Mouse (Mus musculus) CH12.LX (cell line): Measurements from ENCODE around the gene Cemip2. TPM values are rescaled to one million over a fixed set of nuclear protein-coding genes. Genes with fewer than 3 reads are reported as not detected.
A peak's percentile ranks its signal among the peaks of the same experiment; 100 is the strongest.

Experiments used
- DNase-seq: peaks from one replicate; pipeline ENCODE4 v3.0.0-alpha.2; 2013; ENCODE audit errors: extremely low read depth
- H3K27ac ChIP-seq: 2 replicates; pipeline ENCODE4 v1.5.1; 2012; ENCODE audit warnings: low read depth, mild to moderate bottlenecking, control low read depth, moderate library complexity; ENCODE audit not compliant: insufficient read depth
- H3K27me3 ChIP-seq: replicated peaks from 2 replicates; pipeline ENCODE3; 2012; ENCODE audit warnings: inconsistent platforms
- H3K36me3 ChIP-seq, 2 experiments: replicated peaks in 1 of 2; 2 replicates each; pipeline versions ENCODE3 to v1.6.1; 2012; ENCODE audit warnings: inconsistent platforms in 1 of 2, low read length in 1 of 2, mild to moderate bottlenecking in 1 of 2, mixed read lengths in 1 of 2, moderate library complexity in 1 of 2; ENCODE audit not compliant: control insufficient read depth in 1 of 2, insufficient read depth in 1 of 2
- H3K4me1 ChIP-seq, 2 experiments: 2 replicates each; pipeline ENCODE4 v1.6.1; 2012; ENCODE audit warnings: inconsistent platforms in 1 of 2, moderate library complexity in 1 of 2; ENCODE audit not compliant: insufficient read depth in 2 of 2, control insufficient read depth in 1 of 2
- H3K4me2 ChIP-seq: 2 replicates; pipeline ENCODE4 v1.6.1; 2012; ENCODE audit warnings: low read depth, mild to moderate bottlenecking, control low read depth; ENCODE audit not compliant: poor library complexity, insufficient read depth, severe bottlenecking
- H3K4me3 ChIP-seq, 3 experiments: fragments of 150-350 bp in 1 of 3; sonication (generic) in 1 of 3; replicated peaks in 1 of 3; 2 replicates each; pipeline versions ENCODE3 to v1.5.1; 2011 to 2012; ENCODE audit warnings: low read depth in 2 of 3, low read length in 2 of 3, mild to moderate bottlenecking in 2 of 3, moderate library complexity in 2 of 3, control low read depth in 1 of 3, improper control_type of control experiment in 1 of 3, inconsistent platforms in 1 of 3, mixed read lengths in 1 of 3; ENCODE audit not compliant: poor library complexity in 1 of 3
- H3K79me2 ChIP-seq: replicated peaks from 2 replicates; pipeline ENCODE4 v1.6.1; 2012; ENCODE audit warnings: mild to moderate bottlenecking, moderate library complexity; ENCODE audit not compliant: control insufficient read depth, poor library complexity, insufficient read depth, severe bottlenecking; ENCODE audit errors: extremely low read depth
- H3K9ac ChIP-seq: 2 replicates; pipeline ENCODE4 v1.6.1; 2012; ENCODE audit warnings: low read depth, mild to moderate bottlenecking, control low read depth, moderate library complexity; ENCODE audit not compliant: insufficient read depth
- H3K9me3 ChIP-seq: replicated peaks from 2 replicates; pipeline ENCODE3; 2012; ENCODE audit warnings: low read length, inconsistent platforms, mixed read lengths
- CHD1 ChIP-seq: IDR thresholded peaks from 2 replicates; pipeline ENCODE4 v1.6.1; 2012; ENCODE audit warnings: low read depth, low read length, improper control_type of control experiment, inconsistent platforms
- CHD2 ChIP-seq: IDR thresholded peaks from 2 replicates; pipeline ENCODE4 v1.6.1; 2011; ENCODE audit warnings: low read length, improper control_type of control experiment
- CTCF ChIP-seq, 2 experiments: IDR thresholded peaks in 1 of 2; conservative IDR thresholded peaks in 1 of 2; 2 replicates each; pipeline ENCODE4 v1.5.1; 2011 to 2012; ENCODE audit warnings: low read depth in 2 of 2, low read length in 2 of 2, improper control_type of control experiment in 1 of 2, inconsistent platforms in 1 of 2, mild to moderate bottlenecking in 1 of 2, moderate library complexity in 1 of 2
- EP300 ChIP-seq: IDR thresholded peaks from 2 replicates; pipeline ENCODE4 v1.6.1; 2011; ENCODE audit warnings: low read length, improper control_type of control experiment
- ETS1 ChIP-seq: conservative IDR thresholded peaks from 2 replicates; pipeline ENCODE4 v1.6.1; 2012; ENCODE audit warnings: low read depth, mild to moderate bottlenecking, inconsistent platforms, low read length, improper control_type of control experiment, moderate library complexity
- JUN ChIP-seq: IDR thresholded peaks from 2 replicates; pipeline ENCODE4 v1.6.1; 2011; ENCODE audit warnings: low read depth, mild to moderate bottlenecking, low read length, improper control_type of control experiment, moderate library complexity; ENCODE audit not compliant: insufficient read depth
- JUND ChIP-seq: conservative IDR thresholded peaks from 2 replicates; pipeline ENCODE4 v1.6.1; 2011; ENCODE audit warnings: low read depth, low read length, improper control_type of control experiment
- KAT2A ChIP-seq: IDR thresholded peaks from 2 replicates; pipeline ENCODE4 v1.6.1; 2012; ENCODE audit warnings: low read length, improper control_type of control experiment, inconsistent platforms; ENCODE audit not compliant: insufficient replicate concordance
- MEF2A ChIP-seq: IDR thresholded peaks from 2 replicates; pipeline ENCODE4 v1.6.1; 2014; ENCODE audit warnings: low read depth, mild to moderate bottlenecking, inconsistent platforms, low read length, improper control_type of control experiment, borderline replicate concordance
- PAX5 ChIP-seq: IDR thresholded peaks from 2 replicates; pipeline ENCODE4 v1.6.1; 2012; ENCODE audit warnings: low read length, inconsistent platforms, mixed read lengths
- POLR2AphosphoS2 ChIP-seq: IDR thresholded peaks from 2 replicates; pipeline ENCODE4 v1.6.1; 2011; ENCODE audit warnings: low read depth, low read length, improper control_type of control experiment
- RAD21 ChIP-seq: IDR thresholded peaks from 2 replicates; pipeline ENCODE4 v1.6.1; 2011; ENCODE audit warnings: low read depth, mild to moderate bottlenecking, low read length, improper control_type of control experiment, moderate library complexity
- SIN3A ChIP-seq: IDR thresholded peaks from 2 replicates; pipeline ENCODE4 v1.6.1; 2012; ENCODE audit warnings: low read length, improper control_type of control experiment, inconsistent platforms
- SMC3 ChIP-seq: IDR thresholded peaks from 2 replicates; pipeline ENCODE4 v1.6.1; 2011; ENCODE audit warnings: low read depth, low read length, improper control_type of control experiment
- TBP ChIP-seq: conservative IDR thresholded peaks from 2 replicates; pipeline ENCODE4 v1.6.1; 2011; ENCODE audit warnings: low read depth, low read length, improper control_type of control experiment
- UBTF ChIP-seq: IDR thresholded peaks from 2 replicates; pipeline ENCODE4 v1.6.1; 2012; ENCODE audit warnings: low read depth, mild to moderate bottlenecking, inconsistent platforms, low read length, improper control_type of control experiment, moderate library complexity
- USF2 ChIP-seq: conservative IDR thresholded peaks from 2 replicates; pipeline ENCODE4 v1.6.1; 2011; ENCODE audit warnings: low read depth, low read length, improper control_type of control experiment
- ZMIZ1 ChIP-seq: IDR thresholded peaks from 2 replicates; pipeline ENCODE4 v1.6.1; 2012; ENCODE audit warnings: low read depth, mild to moderate bottlenecking, inconsistent platforms, low read length, improper control_type of control experiment
- dilution Hi-C: fragments of 300-500 bp; cut with MboI; formaldehyde crosslinking; loops from 2 replicates; pipeline ENCODE4 v1.14.3; 2020; ENCODE audit warnings: low sequenced_read_pairs; ENCODE audit not compliant: extremely low pct_unique_long_range_greater_than_20kb, extremely low pct_ligation_motif_present
- in situ Hi-C: fragments of 300-500 bp; cut with MboI; formaldehyde crosslinking; loops from 3 replicates; pipeline ENCODE4 v1.14.3; 2019; ENCODE audit warnings: low sequenced_read_pairs, low pct_ligation_motif_present, low pct_unique_long_range_greater_than_20kb, mixed read lengths
- polyA plus RNA-seq: library from polyadenylated mRNA; unstranded; fragments of >175 nt; gene quantifications from 2 replicates; pipeline ENCODE4 v1.2.1, GENCODE M21; 2012; ENCODE audit warnings: low read depth; ENCODE audit not compliant: insufficient read length
- total RNA-seq, 2 experiments: library from RNA; depleted of rRNA; stranded (reverse); fragments of 300-350 nt in 1 of 2; fragments of >200 nt in 1 of 2; gene quantifications; 2 replicates each; pipeline ENCODE4 v1.2.3; 2012 to 2014

The Cemip2 gene
- total and polyA plus RNA-seq, 3 experiments, result 7.4 to 8.5 (median 7.9) TPM

GRCm38 (mm10) chr19:21854526-21855228 lies 76.5 kb downstream of the Cemip2 start:
- no peak for DNase-seq
- H3K4me2 ChIP-seq, result no peak overlapping the region
- H3K9me3 ChIP-seq, result peaks cover 4% of the 10 kb centered on the region
- H3K36me3 ChIP-seq, result peaks cover 0 to 60% of the 10 kb centered on the region in 2 experiments
- no peaks in the 10 kb centered on the region for H3K27me3 ChIP-seq
- in situ Hi-C loops, result no loop called here
- H3K4me3 ChIP-seq, result no peak overlapping the region
- H3K4me1 ChIP-seq, result peaks cover 0 to 4% of the 10 kb centered on the region in 2 experiments; a peak in 1 of 4 replicates
- TF ChIP-seq MEF2A, result no peak
- 0 out of 4 replicates have a peak, but pooled peaks of 1 of the 2 experiments have one; percentile 1 for TF ChIP-seq CTCF (conservative IDR thresholded peaks at IDR 0.05 in 1 of 2, IDR thresholded peaks at IDR 0.05 in 1 of 2; ENCODE audit: low read depth in 2 of 2, low read length in 2 of 2)
- TF ChIP-seq, all 38 proteins: peak for 1
- Histone ChIP-seq H3K9ac (no peak overlapping the region), H3K79me2 (no peaks in the 10 kb centered on the region), H3K27ac (no peak overlapping the region)
- dilution Hi-C loops, result no loop called here

GRCm38 (mm10) chr19:21855421-21856128 lies 77.4 kb downstream of the Cemip2 start:
- H3K36me3 ChIP-seq, result peaks cover 0 to 53% of the 10 kb centered on the region in 2 experiments
- no peak overlapping the region for H3K4me2 ChIP-seq
- peaks cover 2 to 11% of the 10 kb centered on the region in 2 experiments; a peak in 3 of 4 replicates for H3K4me1 ChIP-seq
- H3K27me3 ChIP-seq, result no peaks in the 10 kb centered on the region
- H3K4me3 ChIP-seq, result no peak overlapping the region
- dilution Hi-C loops (no loop called here), in situ Hi-C loops (no loop called here)
- no peak for TF ChIP-seq JUND
- no peak for TF ChIP-seq POLR2AphosphoS2
- no peak for TF ChIP-seq SMC3
- TF ChIP-seq TBP, result no peak
- no peak for TF ChIP-seq KAT2A
- TF ChIP-seq SIN3A, result no peak
- no peak for TF ChIP-seq ZMIZ1
- no peak for TF ChIP-seq PAX5
- TF ChIP-seq RAD21, result no peak
- TF ChIP-seq CTCF (conservative IDR thresholded peaks at IDR 0.05 in 1 of 2, IDR thresholded peaks at IDR 0.05 in 1 of 2; ENCODE audit: low read depth in 2 of 2, low read length in 2 of 2), result no peak
- no peak for TF ChIP-seq EP300
- TF ChIP-seq CHD2, result no peak
- TF ChIP-seq UBTF, result no peak
- no peak for TF ChIP-seq MEF2A
- TF ChIP-seq USF2, result no peak
- TF ChIP-seq CHD1, result no peak
- no peak for TF ChIP-seq ETS1
- TF ChIP-seq JUN, result no peak
- H3K9me3 ChIP-seq, result peaks cover 4% of the 10 kb centered on the region
- H3K27ac ChIP-seq, result no peak overlapping the region
- no peak overlapping the region for H3K9ac ChIP-seq
- no peaks in the 10 kb centered on the region for H3K79me2 ChIP-seq
- DNase-seq, result no peak
